Mouse (Mus musculus) right cerebral cortex, postnatal 10 days (tissue): Measurements from ENCODE around the gene Tnfsf15.

Experiments
- DNase-seq, 2 experiments: peaks; one replicate each; pipeline ENCODE4 v3.0.0; 2021; ENCODE audit warnings: low spot score in 2 of 2

Gene Tnfsf15

GRCm38 (mm10) chr4:63744693-63745171, at the start of gene Tnfsf15:
Gene Tnfsf15, minus strand, starts transcription at chr4:63745113.
- DNase-seq: peak; percentile 35

GRCm38 (mm10) chr4:63792328-63792727, 47.4 kb upstream of the Tnfsf15 start:
- no peak for DNase-seq

- no peak for DNase-seq
Measured at GRCm38 (mm10) chr4:63785466-63785865, 40.6 kb upstream of the Tnfsf15 start.

GRCm38 (mm10) chr4:63783826-63784225, 38.9 kb upstream of the Tnfsf15 start:
- DNase-seq: no peak

GRCm38 (mm10) chr4:63782970-63783613, 38.2 kb upstream of the Tnfsf15 start:
- DNase-seq: no peak

- no peak for DNase-seq
Measured at GRCm38 (mm10) chr4:63777223-63777622, 32.3 kb upstream of the Tnfsf15 start.

- DNase-seq: no peak
Measured at GRCm38 (mm10) chr4:63773306-63774090, 28.6 kb upstream of the Tnfsf15 start.

GRCm38 (mm10) chr4:63772514-63772913, 27.6 kb upstream of the Tnfsf15 start:
- DNase-seq: no peak

- no peak for DNase-seq
Measured at GRCm38 (mm10) chr4:63771291-63771690, 26.4 kb upstream of the Tnfsf15 start.

- no peak for DNase-seq
Measured at GRCm38 (mm10) chr4:63769161-63769560, 24.2 kb upstream of the Tnfsf15 start.

- DNase-seq: no peak
Measured at GRCm38 (mm10) chr4:63765050-63765449, 20.1 kb upstream of the Tnfsf15 start.

GRCm38 (mm10) chr4:63759931-63760330, 15.0 kb upstream of the Tnfsf15 start:
- DNase-seq: no peak

- DNase-seq: no peak
Measured at GRCm38 (mm10) chr4:63757527-63758154, 12.7 kb upstream of the Tnfsf15 start.

- no peak for DNase-seq
Measured at GRCm38 (mm10) chr4:63756072-63756471, 11.2 kb upstream of the Tnfsf15 start.

- no peak for DNase-seq
Measured at GRCm38 (mm10) chr4:63754467-63755020, 9.6 kb upstream of the Tnfsf15 start.

GRCm38 (mm10) chr4:63753855-63754254, 8.9 kb upstream of the Tnfsf15 start:
- DNase-seq: no peak

GRCm38 (mm10) chr4:63752687-63753523, 8.0 kb upstream of the Tnfsf15 start:
- peak; percentile 27 to 42 for DNase-seq

GRCm38 (mm10) chr4:63748061-63748730, 3.3 kb upstream of the Tnfsf15 start:
- no peak for DNase-seq

- no peak for DNase-seq
Measured at GRCm38 (mm10) chr4:63745271-63745670, 358 bp upstream of the Tnfsf15 start.

GRCm38 (mm10) chr4:63743660-63744059, 1.3 kb downstream of the Tnfsf15 start:
- no peak for DNase-seq
